Mouse (Mus musculus) hematopoietic stem cell, adult 5-6 weeks (primary cell): ENCODE measurements around the gene Rhcg. TPM values are rescaled to one million over a fixed set of nuclear protein-coding genes. Genes with fewer than 3 reads are reported as not detected.

Experiments
- ATAC-seq, 2 experiments: fragments of 125-278 bp in 1 of 2; replicated peaks in 1 of 2; 2 replicates each; pipeline ENCODE4 v1.8.0; 2016 to 2017; ENCODE audit warnings: inconsistent platforms in 2 of 2, mild to moderate bottlenecking in 2 of 2, moderate number of reproducible peaks in 2 of 2, low read depth in 1 of 2, moderate TSS enrichment in 1 of 2; ENCODE audit not compliant: low FRiP score in 2 of 2, poor library complexity in 2 of 2, severe bottlenecking in 2 of 2, insufficient read depth in 1 of 2, low TSS enrichment in 1 of 2
- total RNA-seq: library from RNA; stranded (forward); fragments of 172-1452, 232-1000 nt; gene quantifications from 2 replicates; pipeline ENCODE4 v1.2.3, GENCODE M21; 2017

Gene Rhcg
- total RNA-seq, 1 experiment from 2014 or later: not detected

DNA sequence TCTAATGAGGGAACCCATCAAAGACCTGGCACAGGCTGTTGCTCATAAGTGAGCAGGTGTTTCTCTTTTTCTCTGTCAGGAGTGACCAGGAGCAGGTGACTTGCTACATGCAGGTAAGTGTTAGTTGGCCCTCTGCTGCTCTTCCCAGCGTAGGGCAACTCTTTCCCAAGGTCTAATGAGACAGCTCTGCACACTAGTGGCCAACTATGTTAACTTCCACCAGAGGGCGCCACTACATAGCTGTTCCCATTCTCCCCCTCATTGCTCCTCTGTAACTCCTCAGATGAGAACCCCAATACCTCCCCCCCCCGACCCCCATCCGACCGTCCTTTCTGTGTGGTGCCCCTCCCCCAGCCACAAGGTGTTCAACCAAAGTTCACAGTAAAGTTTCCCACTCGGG lies 4.7 kb downstream of the Rhcg start:
- ATAC-seq: peak; percentile 59 to 79

DNA sequence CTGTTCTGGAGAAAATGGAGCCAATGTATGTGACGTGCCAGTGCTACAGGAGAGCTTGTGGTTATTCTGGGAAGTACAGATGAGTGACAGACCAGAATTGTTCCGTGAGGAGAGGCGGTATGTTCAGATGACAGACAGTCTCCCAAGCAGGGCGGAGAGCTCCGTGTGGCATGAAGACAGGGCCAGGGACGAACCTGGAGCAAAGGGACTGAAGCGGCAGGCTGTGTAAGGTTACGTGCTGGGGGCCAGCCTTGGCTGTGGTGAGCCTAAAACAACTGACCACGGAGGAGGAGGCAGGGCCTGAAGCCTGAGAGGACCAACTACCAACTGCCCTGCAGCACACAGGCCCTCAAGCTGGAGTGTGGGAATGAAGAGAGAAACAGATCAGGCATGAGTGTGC lies 5.6 kb downstream of the Rhcg start:
- ATAC-seq: no peak

- peak; percentile 43 to 59 for ATAC-seq
These were observed 10.1 kb downstream of the Rhcg start for GRCm38 (mm10) chr7:79607263-79607921.

- peak; percentile 57 to 58; a peak in 3 of 4 replicates for ATAC-seq
These were observed 10.7 kb downstream of the Rhcg start for GRCm38 (mm10) chr7:79606766-79607165.

GRCm38 (mm10) chr7:79602006-79602405 lies 15.5 kb downstream of the Rhcg start:
- peak in 1 of 2 experiments; percentile 40; a peak in 1 of 4 replicates for ATAC-seq

GRCm38 (mm10) chr7:79600122-79600521 lies 17.3 kb downstream of the Rhcg start:
- ATAC-seq: no peak

- ATAC-seq: peak; percentile 57 to 76; a peak in 2 of 4 replicates
These were observed 22.6 kb downstream of the Rhcg start for GRCm38 (mm10) chr7:79594854-79595253.

- peak; percentile 12 to 38; a peak in 1 of 4 replicates for ATAC-seq
These were observed 25.4 kb downstream of the Rhcg start for GRCm38 (mm10) chr7:79591812-79592731.

GRCm38 (mm10) chr7:79590560-79591110 lies 26.8 kb downstream of the Rhcg start:
- ATAC-seq: no peak

DNA sequence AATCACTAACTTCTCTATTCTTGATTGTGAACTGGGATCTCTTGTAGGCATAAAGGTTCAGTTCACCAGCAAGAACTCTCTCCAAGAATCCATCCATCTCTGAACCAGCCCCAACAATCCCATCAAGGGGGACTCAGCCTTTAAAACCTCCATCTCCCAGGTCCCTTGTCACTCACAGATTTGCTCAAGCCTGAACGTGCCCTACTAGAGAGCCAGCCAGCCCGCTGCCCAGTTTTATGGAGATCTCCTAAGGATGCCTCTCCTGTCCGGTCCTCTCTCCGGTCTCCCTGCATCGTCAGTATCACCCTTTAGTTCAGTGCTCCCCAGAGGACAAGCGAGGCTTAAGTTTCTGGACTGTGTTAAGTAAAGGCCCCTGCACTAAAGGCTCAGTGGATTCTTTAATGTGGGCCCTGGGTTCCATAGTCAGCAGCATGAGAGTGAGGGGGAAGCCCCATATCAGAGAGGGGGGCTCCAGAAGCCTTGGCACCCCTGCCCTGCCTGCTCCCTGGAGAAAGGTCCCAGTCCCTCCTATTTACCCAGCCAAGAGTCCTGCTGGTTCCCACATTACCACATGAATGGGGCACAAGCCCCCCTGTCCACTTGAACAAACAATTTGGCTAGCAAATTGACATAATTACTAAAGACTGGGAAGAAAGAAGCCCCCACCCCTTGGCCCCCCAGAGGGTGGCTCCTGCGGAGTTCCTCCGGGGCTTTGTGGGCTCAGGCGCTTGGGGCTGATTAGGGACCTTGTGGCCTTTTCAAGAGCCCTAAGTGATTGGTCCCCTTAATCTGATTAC lies 27.5 kb downstream of the Rhcg start:
- ATAC-seq: no peak

- ATAC-seq: no peak
These were observed 29.2 kb downstream of the Rhcg start for GRCm38 (mm10) chr7:79588284-79588683.

- ATAC-seq: peak in 1 of 2 experiments; percentile 26; a peak in 1 of 4 replicates
These were observed 38.6 kb downstream of the Rhcg start for GRCm38 (mm10) chr7:79578851-79579241.

GRCm38 (mm10) chr7:79577931-79578850 lies 39.3 kb downstream of the Rhcg start:
- no peak for ATAC-seq

DNA sequence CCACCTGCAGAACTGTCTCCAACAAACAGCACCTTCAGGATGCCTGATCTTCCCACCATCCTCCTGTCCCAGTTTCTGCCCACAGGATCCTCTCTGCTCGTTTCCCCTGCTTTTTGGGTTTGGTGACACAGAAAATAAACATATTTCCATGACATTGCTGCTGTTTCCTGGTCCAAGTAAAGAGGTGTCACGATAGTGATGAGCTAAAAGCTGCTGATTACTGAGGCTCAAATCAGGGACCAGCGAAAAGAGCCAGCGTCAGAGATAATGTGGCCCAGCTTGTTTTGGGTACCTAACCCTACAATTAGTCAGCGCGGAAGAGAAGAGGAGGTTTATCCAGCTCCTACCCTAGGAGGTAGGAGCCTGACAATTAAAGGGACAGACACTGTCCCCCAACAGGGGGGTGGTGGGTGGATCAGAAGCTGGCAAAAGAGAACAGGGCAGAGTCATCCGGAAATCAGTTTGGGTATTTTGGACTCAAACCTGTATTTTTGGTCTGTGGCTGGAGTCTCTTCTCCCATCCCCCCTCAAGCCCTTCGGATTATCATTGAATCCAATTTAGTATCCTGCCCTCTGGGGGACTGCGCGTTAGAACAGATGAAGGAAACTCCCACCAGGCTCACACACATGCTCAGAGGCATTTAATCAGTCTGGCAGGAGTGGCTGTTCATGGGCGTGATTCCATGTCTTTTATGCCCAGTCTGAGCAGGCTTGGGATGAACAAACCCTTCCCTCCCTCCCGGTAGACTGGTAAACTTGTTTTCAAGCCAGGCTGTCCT lies 40.2 kb downstream of the Rhcg start:
- ATAC-seq: no peak

GRCm38 (mm10) chr7:79576659-79577058 lies 40.8 kb downstream of the Rhcg start:
- 0 out of 4 replicates have a peak, but pooled peaks of 1 of the 2 experiments have one; percentile 17 for ATAC-seq
